Mouse (Mus musculus): ENCODE measurements around the gene St8sia6. TPM values are rescaled to one million over a fixed set of nuclear protein-coding genes. Genes with fewer than 3 reads are reported as not detected.
A peak's percentile ranks its signal among the peaks of the same experiment; 100 is the strongest.
"Not testable (repeated sequence)": the region's sequence is repeated elsewhere in the genome, so short reads cannot be mapped to it uniquely, and the experiment has no call there.

The St8sia6 gene
- total RNA-seq, 2 experiments from 2014 or later: 0.48 to 0.59 TPM

DNA sequence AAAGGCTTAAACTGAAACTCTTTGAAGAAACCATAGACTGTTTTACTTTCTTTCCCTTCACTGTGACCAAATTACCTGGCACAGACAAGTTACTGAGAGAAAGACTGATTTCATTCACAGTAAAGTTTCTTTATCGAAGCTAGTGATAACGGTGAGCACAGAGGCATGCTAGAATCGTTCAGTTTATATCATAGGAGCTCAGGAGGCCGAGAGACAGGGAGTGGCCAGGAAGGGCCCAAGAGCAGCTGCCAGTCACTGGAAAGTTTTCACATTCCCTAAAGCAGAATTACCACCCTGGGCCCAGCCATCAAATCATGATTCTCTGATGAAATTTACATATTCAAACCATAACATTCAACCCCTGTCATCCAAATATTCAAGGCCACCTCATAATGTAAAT is 109.5 kb downstream of the St8sia6 start:
- DNase-seq: no peak
- no peak for TF ChIP-seq CTCF (IDR thresholded peaks at IDR 0.05)
- no peak overlapping the region for H3K4me3 ChIP-seq
- intact Hi-C loops (cut with DNase I): no loop called here
- no peak overlapping the region for H3K27ac ChIP-seq

DNA sequence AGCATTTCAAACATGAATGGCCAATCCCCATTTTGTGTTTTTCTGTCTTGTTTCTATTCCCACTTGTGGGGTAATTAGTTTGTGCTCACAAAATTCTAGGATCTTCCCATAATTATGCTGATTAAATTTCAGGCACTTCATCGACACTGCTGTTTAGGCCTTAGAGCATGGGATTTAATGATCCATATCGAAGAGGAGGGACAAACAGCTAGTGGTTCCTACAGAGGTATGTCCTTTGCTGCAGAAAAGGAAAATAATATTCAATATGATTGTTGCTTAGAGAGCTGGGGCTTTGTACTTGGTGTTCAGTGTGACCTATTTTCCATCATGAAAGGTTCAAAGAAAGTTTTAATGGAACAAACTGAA is 110.7 kb downstream of the St8sia6 start:
- Histone ChIP-seq H3K27ac (no peak overlapping the region), H3K4me3 (no peak overlapping the region)
- intact Hi-C loops (cut with DNase I): no loop called here
- no peak for DNase-seq
- TF ChIP-seq CTCF (IDR thresholded peaks at IDR 0.05): no peak

DNA sequence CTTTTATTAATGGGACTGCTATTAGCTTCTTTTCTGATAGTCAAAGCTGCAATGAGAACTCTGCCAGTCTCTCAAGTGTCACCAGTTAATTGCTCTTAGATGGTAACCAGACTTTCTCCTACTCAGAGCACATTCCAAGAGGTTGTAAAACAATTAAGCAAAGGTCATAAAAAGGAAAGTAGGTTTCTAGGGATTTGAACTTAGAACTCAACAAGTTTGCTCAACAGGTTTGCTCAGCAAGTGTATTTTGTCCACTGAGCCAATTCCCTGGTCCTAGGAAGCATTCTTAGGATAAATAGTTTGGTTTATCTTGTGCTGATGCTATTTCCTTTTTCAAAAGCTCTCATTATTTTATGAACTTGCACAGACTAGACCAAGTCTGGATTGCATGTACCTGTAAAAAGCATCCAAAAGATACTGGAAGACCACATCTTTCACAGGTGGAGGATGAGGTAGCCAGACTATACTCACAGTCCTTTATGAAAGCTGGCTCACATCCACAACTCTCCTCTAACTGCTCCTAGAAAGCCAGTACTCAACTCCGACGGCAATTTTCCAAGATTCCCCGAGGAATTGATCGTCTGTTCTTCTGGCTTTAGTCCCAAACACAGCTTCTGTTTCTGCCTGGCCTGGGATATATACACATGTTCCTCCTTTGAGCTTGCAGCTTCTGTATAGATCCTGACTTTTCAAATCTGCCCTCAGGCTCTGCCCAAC is 111.2 kb downstream of the St8sia6 start:
- intact Hi-C loops (cut with DNase I): no loop called here
- no peak for DNase-seq
- TF ChIP-seq CTCF (IDR thresholded peaks at IDR 0.05): no peak
- Histone ChIP-seq H3K4me3 (no peak overlapping the region), H3K27ac (no peak overlapping the region)

DNA sequence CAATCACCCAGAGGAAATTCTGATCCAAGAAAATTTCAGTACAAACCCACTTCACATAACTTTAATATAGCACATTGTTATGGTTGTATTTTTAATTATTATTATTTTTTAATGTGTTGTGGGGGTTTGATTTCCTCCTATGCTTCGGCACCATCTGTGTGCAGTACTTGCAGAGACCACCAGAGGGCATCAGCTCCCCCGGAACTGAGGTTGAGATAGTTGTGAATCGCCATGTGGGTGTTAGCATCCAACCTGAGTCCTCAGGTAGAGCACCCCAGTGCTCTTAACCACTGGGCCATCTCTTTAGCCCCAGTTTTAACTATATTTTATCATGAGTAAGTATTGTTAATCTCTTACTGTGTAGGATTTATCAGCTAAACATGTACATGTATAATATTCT is 120.9 kb downstream of the St8sia6 start:
- Histone ChIP-seq H3K27ac (no peak overlapping the region), H3K4me3 (no peak overlapping the region)
- intact Hi-C loops (cut with DNase I): no loop called here
- peak; percentile 62 for TF ChIP-seq CTCF (IDR thresholded peaks at IDR 0.05)
- no peak for DNase-seq

DNA sequence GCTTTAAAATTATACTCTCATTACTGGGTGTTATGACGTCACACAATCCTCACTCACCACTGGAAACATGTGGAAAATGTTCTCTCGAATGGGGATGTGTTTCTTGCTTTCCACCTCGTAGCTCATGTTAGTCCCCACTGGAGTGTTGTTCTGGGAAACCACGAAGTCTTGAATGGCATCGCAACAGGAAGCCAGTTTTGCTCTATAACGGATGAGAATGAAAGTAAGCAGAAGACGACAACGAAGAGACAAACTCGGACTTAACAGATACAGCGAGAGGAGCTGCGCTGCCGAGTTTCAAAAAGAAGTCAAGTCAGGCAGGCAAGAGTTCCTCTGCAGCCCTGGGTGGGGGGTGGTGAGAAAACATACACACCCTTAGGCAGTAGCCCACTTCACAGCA is 121.4 kb downstream of the St8sia6 start:
- no peak for TF ChIP-seq CTCF (IDR thresholded peaks at IDR 0.05)

DNA sequence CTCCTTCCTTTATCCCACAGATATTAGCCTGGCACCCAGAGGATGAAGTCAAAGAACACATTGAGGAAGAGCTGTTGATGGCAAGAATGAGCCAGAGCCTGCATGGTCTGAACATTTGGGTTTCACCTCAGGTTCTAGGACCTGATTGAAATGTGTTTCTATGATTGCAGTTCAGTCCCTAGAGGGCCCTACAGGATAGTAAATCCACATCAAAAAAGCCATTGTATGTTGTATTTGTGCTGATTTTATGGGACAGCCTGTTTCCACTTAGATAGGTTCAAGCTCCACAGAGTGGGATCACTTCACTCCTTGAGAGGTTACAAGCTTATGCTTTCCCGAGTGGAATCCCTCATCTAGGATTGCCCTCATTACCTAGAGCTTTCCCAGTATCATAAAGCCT is 159.0 kb downstream of the St8sia6 start:
- DNase-seq: no peak
- TF ChIP-seq CTCF (IDR thresholded peaks at IDR 0.05): peak; percentile 14; the same call in 1 of the 2 replicates
- Histone ChIP-seq H3K4me3 (no peak overlapping the region), H3K27ac (no peak overlapping the region)
- intact Hi-C loops (cut with DNase I): no loop called here

More for the DNA sequence above, 121.4 kb downstream of the St8sia6 start:
- H3K27ac ChIP-seq: no peak overlapping the region
- DNase-seq: no peak
- intact Hi-C loops (cut with DNase I): no loop called here
- no peak overlapping the region for H3K4me3 ChIP-seq

DNA sequence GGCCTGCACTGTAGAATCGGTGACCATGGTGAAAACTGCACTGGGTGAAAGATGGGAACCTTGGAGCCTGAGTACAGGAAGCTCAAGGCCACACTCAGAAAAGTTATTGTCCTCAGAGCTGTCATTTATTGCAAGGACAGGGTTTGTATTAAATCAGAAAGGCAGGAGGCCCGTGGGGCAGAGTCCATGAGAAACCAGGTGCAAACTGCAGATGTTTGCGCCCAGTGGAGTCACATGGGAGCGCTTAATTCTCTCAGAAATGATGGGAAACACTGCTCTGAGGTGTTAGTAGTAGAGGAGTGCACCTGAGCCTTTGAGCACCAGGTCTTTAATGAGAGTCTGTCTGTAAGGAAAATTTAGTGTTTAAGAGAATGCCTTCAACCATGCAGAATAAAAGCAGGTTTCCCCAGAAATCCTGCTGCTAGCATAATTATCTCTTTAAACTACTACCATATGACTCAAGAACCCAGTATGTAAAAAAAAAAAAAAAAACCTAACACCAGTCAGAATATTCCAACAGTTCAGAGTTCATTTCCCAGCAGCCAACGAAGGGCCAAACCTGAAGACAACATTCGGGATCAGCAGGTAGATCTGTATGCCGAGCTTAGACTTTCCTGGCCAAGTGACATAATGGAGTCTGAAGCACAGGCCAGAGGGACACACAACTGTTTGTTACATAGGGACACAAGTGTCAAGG is 163.6 kb downstream of the St8sia6 start:
- H3K4me3 ChIP-seq: no peak overlapping the region
- no peak for TF ChIP-seq CTCF (IDR thresholded peaks at IDR 0.05)

DNA sequence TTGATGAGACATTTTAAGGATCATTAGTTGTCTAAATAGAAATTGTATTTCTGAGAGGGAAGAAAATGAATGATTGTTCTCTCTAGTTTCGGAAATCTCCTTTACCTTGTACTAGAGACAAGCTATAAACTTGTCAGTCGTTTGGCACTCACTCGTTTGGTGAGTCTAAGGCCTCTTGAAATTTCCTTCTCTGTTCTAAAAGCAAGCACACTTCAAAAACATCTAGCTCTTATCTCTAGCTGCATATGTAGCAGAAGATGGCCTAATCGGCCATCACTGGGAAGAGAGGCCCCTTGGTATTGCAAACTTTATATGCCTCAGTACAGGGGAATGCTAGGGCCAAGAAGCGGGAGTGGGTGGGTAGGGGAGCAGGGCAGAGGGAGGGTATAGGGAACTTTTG is 190.2 kb downstream of the St8sia6 start:
- H3K27ac ChIP-seq; H3K4me3 ChIP-seq; DNase-seq; intact Hi-C loops (cut with DNase I): not testable (repeated sequence)

More for the DNA sequence above, 163.6 kb downstream of the St8sia6 start:
- intact Hi-C loops (cut with DNase I): no loop called here
- no peak overlapping the region for H3K27ac ChIP-seq
- no peak for DNase-seq

DNA sequence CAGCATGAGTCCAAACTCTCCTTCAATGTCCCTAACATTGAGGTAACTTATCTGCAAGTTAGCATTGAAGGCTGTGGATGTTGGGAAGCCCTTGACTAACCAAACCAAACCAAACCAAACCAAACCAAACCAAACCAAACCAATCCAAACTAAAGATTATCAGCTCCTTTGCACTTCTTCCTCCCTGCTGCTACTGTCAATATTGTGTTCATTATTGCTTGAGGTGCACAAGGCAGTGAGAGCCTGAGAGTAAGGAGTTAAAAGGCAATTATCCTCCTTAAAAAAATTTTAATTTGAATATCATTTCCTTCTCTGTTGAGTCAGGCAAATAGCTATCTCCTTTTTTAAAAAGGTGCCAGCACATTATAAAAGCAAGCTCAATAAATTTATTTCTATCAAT is 190.8 kb downstream of the St8sia6 start:
- no peak for TF ChIP-seq CTCF (IDR thresholded peaks at IDR 0.05)
- intact Hi-C loops (cut with DNase I): no loop called here
- Histone ChIP-seq H3K4me3 (no peak overlapping the region), H3K27ac (no peak overlapping the region)
- no peak for DNase-seq

Other genes with a start within 250 kb of the St8sia6 start
- 1 to 10 TPM; 3.6 to 6.4 TPM for gene Trdmt1, start 249.4 kb downstream of the St8sia6 start, total RNA-seq (2021)
- 100 to 1,000 TPM in 1 of 2 experiments, 10 to 100 TPM in 1; 99.0 to 123 TPM for gene Vim, start 220.1 kb downstream of the St8sia6 start, total RNA-seq (2021)

Measured in gastrocnemius, adult 2 months (tissue).